Mouse (Mus musculus) MEL (cell line): ENCODE results near the gene Lgals7. TPM values are rescaled to one million over a fixed set of nuclear protein-coding genes. Genes with fewer than 3 reads are reported as not detected.

Source experiments
- DNase-seq: peaks from one replicate; pipeline ENCODE4 v3.0.0; 2011; ENCODE audit warnings: low read depth, low spot score
- H3K27ac ChIP-seq: 2 replicates; pipeline ENCODE4 v1.5.1; 2012; ENCODE audit warnings: low read depth, mild to moderate bottlenecking, control low read depth, low read length, moderate library complexity; ENCODE audit not compliant: control insufficient read depth
- H3K27me3 ChIP-seq, 2 experiments: fragments of 150-350 bp in 1 of 2; sonication (generic) in 1 of 2; 2 replicates each; pipeline ENCODE4 v1.6.1; 2012; ENCODE audit warnings: low read length in 2 of 2, mild to moderate bottlenecking in 2 of 2, improper control_type of control experiment in 1 of 2, moderate library complexity in 1 of 2; ENCODE audit not compliant: insufficient read depth in 2 of 2, control insufficient read depth in 1 of 2
- H3K36me3 ChIP-seq, 2 experiments: 2 replicates each; pipeline ENCODE4 v1.6.1; 2012 to 2014; ENCODE audit warnings: low read length in 2 of 2, improper control_type of control experiment in 1 of 2, inconsistent platforms in 1 of 2, mild to moderate bottlenecking in 1 of 2; ENCODE audit not compliant: insufficient read depth in 2 of 2, control insufficient read depth in 1 of 2
- H3K4me1 ChIP-seq, 2 experiments: fragments of 150-350 bp in 1 of 2; sonication (generic) in 1 of 2; 2 replicates each; pipeline ENCODE4 v1.6.1; 2012; ENCODE audit warnings: low read length in 2 of 2, improper control_type of control experiment in 1 of 2, mild to moderate bottlenecking in 1 of 2; ENCODE audit not compliant: insufficient read depth in 2 of 2, control insufficient read depth in 1 of 2
- H3K4me3 ChIP-seq, 2 experiments: fragments of 150-350 bp in 1 of 2; sonication (generic) in 1 of 2; 2 replicates each; pipeline ENCODE4 v1.5.1; 2012; ENCODE audit warnings: low read depth in 2 of 2, low read length in 2 of 2, mild to moderate bottlenecking in 2 of 2, moderate library complexity in 2 of 2, control low read depth in 1 of 2, improper control_type of control experiment in 1 of 2; ENCODE audit not compliant: control insufficient read depth in 1 of 2, insufficient read depth in 1 of 2
- H3K79me2 ChIP-seq: 2 replicates; pipeline ENCODE4 v1.6.1; 2012; ENCODE audit warnings: mild to moderate bottlenecking, low read length, moderate library complexity; ENCODE audit not compliant: control insufficient read depth, poor library complexity, insufficient read depth
- H3K9ac ChIP-seq: 2 replicates; pipeline ENCODE4 v1.6.1; 2012; ENCODE audit warnings: low read depth, mild to moderate bottlenecking, control low read depth, low read length, moderate library complexity; ENCODE audit not compliant: control insufficient read depth, poor library complexity, severe bottlenecking
- H3K9me3 ChIP-seq: fragments of 150-350 bp; sonication (generic); replicated peaks from 2 replicates; pipeline ENCODE4 v1.6.1; 2012; ENCODE audit warnings: mild to moderate bottlenecking, low read length, improper control_type of control experiment, moderate library complexity; ENCODE audit not compliant: insufficient read depth
- CHD2 ChIP-seq: IDR thresholded peaks from 2 replicates; pipeline ENCODE4 v1.6.1; 2011; ENCODE audit warnings: low read length, improper control_type of control experiment
- CTCF ChIP-seq, 3 experiments: IDR thresholded peaks in 2 of 3; conservative IDR thresholded peaks in 1 of 3; 2 replicates each; pipeline ENCODE4 v1.5.1; 2011 to 2012; ENCODE audit warnings: low read length in 3 of 3, low read depth in 2 of 3, mild to moderate bottlenecking in 2 of 3, improper control_type of control experiment in 1 of 3, inconsistent platforms in 1 of 3, mixed read lengths in 1 of 3, moderate library complexity in 1 of 3; ENCODE audit not compliant: control insufficient read depth in 1 of 3, insufficient read depth in 1 of 3, poor library complexity in 1 of 3, severe bottlenecking in 1 of 3
- EP300 ChIP-seq, 2 experiments: IDR thresholded peaks; 2 replicates each; pipeline ENCODE4 v1.6.1; 2011; ENCODE audit warnings: improper control_type of control experiment in 2 of 2, low read length in 2 of 2, low read depth in 1 of 2, mild to moderate bottlenecking in 1 of 2
- ETS1 ChIP-seq: IDR thresholded peaks from 2 replicates; pipeline ENCODE4 v1.6.1; 2012; ENCODE audit warnings: low read depth, mild to moderate bottlenecking, inconsistent platforms, low read length, improper control_type of control experiment, moderate library complexity
- GABPA ChIP-seq: IDR thresholded peaks from 2 replicates; pipeline ENCODE4 v1.6.1; 2012; ENCODE audit warnings: low read depth, mild to moderate bottlenecking, inconsistent platforms, low read length, improper control_type of control experiment, moderate library complexity
- GATA1 ChIP-seq: IDR thresholded peaks from 2 replicates; pipeline ENCODE4 v1.6.1; 2011; ENCODE audit warnings: low read depth, low read length, improper control_type of control experiment
- HCFC1 ChIP-seq: IDR thresholded peaks from 2 replicates; pipeline ENCODE4 v1.6.1; 2012; ENCODE audit warnings: low read depth, mild to moderate bottlenecking, inconsistent platforms, low read length, improper control_type of control experiment, moderate library complexity
- MAFK ChIP-seq: IDR thresholded peaks from 2 replicates; pipeline ENCODE4 v1.6.1; 2011; ENCODE audit warnings: low read depth, mild to moderate bottlenecking, low read length, improper control_type of control experiment, borderline replicate concordance
- MAX ChIP-seq: IDR thresholded peaks from 2 replicates; pipeline ENCODE4 v1.6.1; 2011; ENCODE audit warnings: low read length, improper control_type of control experiment
- MAZ ChIP-seq: IDR thresholded peaks from 2 replicates; pipeline ENCODE4 v1.6.1; 2012; ENCODE audit warnings: low read depth, mild to moderate bottlenecking, inconsistent platforms, low read length, improper control_type of control experiment
- MXI1 ChIP-seq: IDR thresholded peaks from 2 replicates; pipeline ENCODE4 v1.6.1; 2011; ENCODE audit warnings: mild to moderate bottlenecking, low read depth, low read length, improper control_type of control experiment
- MYB ChIP-seq: IDR thresholded peaks from 2 replicates; pipeline ENCODE4 v1.6.1; 2011; ENCODE audit warnings: mild to moderate bottlenecking, low read depth, low read length, improper control_type of control experiment
- MYC ChIP-seq: IDR thresholded peaks from 2 replicates; pipeline ENCODE4 v1.6.1; 2011; ENCODE audit warnings: low read depth, mild to moderate bottlenecking, low read length, improper control_type of control experiment, moderate library complexity
- NELFE ChIP-seq: IDR thresholded peaks from 2 replicates; pipeline ENCODE4 v1.6.1; 2011; ENCODE audit warnings: low read depth, low read length, improper control_type of control experiment
- POLR2A ChIP-seq, 2 experiments: IDR thresholded peaks; 2 replicates each; pipeline ENCODE4 v1.6.1; 2011 to 2012; ENCODE audit warnings: low read length in 2 of 2, mild to moderate bottlenecking in 2 of 2, control low read depth in 1 of 2, improper control_type of control experiment in 1 of 2, low read depth in 1 of 2, moderate library complexity in 1 of 2; ENCODE audit not compliant: control insufficient read depth in 1 of 2, insufficient read depth in 1 of 2, poor library complexity in 1 of 2
- POLR2AphosphoS2 ChIP-seq: IDR thresholded peaks from 2 replicates; pipeline ENCODE4 v1.6.1; 2011; ENCODE audit warnings: low read length, improper control_type of control experiment
- RCOR1 ChIP-seq: IDR thresholded peaks from 2 replicates; pipeline ENCODE4 v1.6.1; 2012; ENCODE audit warnings: low read depth, mild to moderate bottlenecking, inconsistent platforms, low read length, improper control_type of control experiment
- SIN3A ChIP-seq: IDR thresholded peaks from 2 replicates; pipeline ENCODE4 v1.6.1; 2012; ENCODE audit warnings: low read length, improper control_type of control experiment, inconsistent platforms
- SMC3 ChIP-seq: IDR thresholded peaks from 2 replicates; pipeline ENCODE4 v1.6.1; 2011; ENCODE audit warnings: low read depth, low read length, improper control_type of control experiment
- TAL1 ChIP-seq: IDR thresholded peaks from 2 replicates; pipeline ENCODE4 v1.6.1; 2012; ENCODE audit warnings: mild to moderate bottlenecking, inconsistent platforms, low read length, moderate library complexity, mixed read lengths
- TBP ChIP-seq: IDR thresholded peaks from 2 replicates; pipeline ENCODE4 v1.8.0; 2011; ENCODE audit warnings: low read depth, low read length, improper control_type of control experiment
- TCF12 ChIP-seq: IDR thresholded peaks from 2 replicates; pipeline ENCODE4 v1.6.1; 2014; ENCODE audit warnings: low read depth, mild to moderate bottlenecking, inconsistent platforms, low read length, improper control_type of control experiment, moderate library complexity
- ZMIZ1 ChIP-seq: IDR thresholded peaks from 2 replicates; pipeline ENCODE4 v1.6.1; 2012; ENCODE audit warnings: low read depth, mild to moderate bottlenecking, inconsistent platforms, low read length, improper control_type of control experiment, moderate library complexity
- ZNF384 ChIP-seq: IDR thresholded peaks from 2 replicates; pipeline ENCODE4 v1.6.1; 2012; ENCODE audit warnings: low read depth, mild to moderate bottlenecking, inconsistent platforms, low read length, improper control_type of control experiment
- polyA plus RNA-seq, 2 experiments: library from polyadenylated mRNA; stranded (reverse) in 1 of 2; unstranded in 1 of 2; fragments of >175 nt in 1 of 2; fragments of >200 nt in 1 of 2; gene quantifications; 2 replicates each; pipeline versions ENCODE4 v1.2.1 to v1.2.4; 2012; ENCODE audit warnings: low replicate concordance in 2 of 2, low read depth in 1 of 2; ENCODE audit not compliant: insufficient read length in 2 of 2, insufficient read depth in 1 of 2, missing spikeins in 1 of 2
- total RNA-seq: library from RNA; depleted of rRNA; stranded (reverse); fragments of 300-350 nt; gene quantifications from 2 replicates; pipeline ENCODE4 v1.2.3, GENCODE M21; 2012

Gene Lgals7
- total and polyA plus RNA-seq, 3 experiments, result 27.7 to 138 TPM; not detected in 1

GRCm38 (mm10) chr7:28864288-28864750 lies 666 bp downstream of the Lgals7 start:
- H3K36me3 ChIP-seq, result peaks cover 0 to 21% of the 10 kb centered on the region in 2 experiments; a peak in 2 of 4 replicates
- peak; percentile 68; the same call in 1 of the 2 replicates for TF ChIP-seq MXI1
- TF ChIP-seq ZMIZ1, result 0 out of 2 replicates have a peak, but pooled peaks have one; percentile 11
- peak; percentile 44 for TF ChIP-seq MAX
- TF ChIP-seq NELFE, result peak; percentile 50
- TF ChIP-seq ZNF384, result no peak
- TF ChIP-seq SIN3A, result peak; percentile 86
- TF ChIP-seq MAZ, result no peak; the same call in 1 of the 2 replicates
- TF ChIP-seq GATA1, result peak; percentile 72
- peak; percentile 74; the same call in 1 of the 2 replicates for TF ChIP-seq MYC
- TF ChIP-seq TBP, result peak; percentile 70
- TF ChIP-seq CHD2, result 0 out of 2 replicates have a peak, but pooled peaks have one; percentile 46
- peak in 1 of 2 experiments; percentile 59; a peak in 1 of 4 replicates for TF ChIP-seq POLR2A (IDR thresholded peaks at IDR 0.05; ENCODE audit: control insufficient read depth in 1 of 2, insufficient read depth in 1 of 2, low read depth in 1 of 2, low read length in 2 of 2, poor library complexity in 1 of 2)
- TF ChIP-seq HCFC1, result 0 out of 2 replicates have a peak, but pooled peaks have one; percentile 55
- no peak for TF ChIP-seq MAFK
- TF ChIP-seq TAL1, result no peak
- peak; percentile 59 for TF ChIP-seq TCF12
- peak; percentile 92 for TF ChIP-seq ETS1
- no peak for TF ChIP-seq CTCF (IDR thresholded peaks at IDR 0.05 in 2 of 3, conservative IDR thresholded peaks at IDR 0.05 in 1 of 3; ENCODE audit: control insufficient read depth in 1 of 3, insufficient read depth in 1 of 3, low read depth in 2 of 3, low read length in 3 of 3, poor library complexity in 1 of 3, severe bottlenecking in 1 of 3)
- 0 out of 2 replicates have a peak, but pooled peaks have one; percentile 13 for TF ChIP-seq POLR2AphosphoS2
- TF ChIP-seq MYB, result no peak
- peak; percentile 33 to 68; a peak in 3 of 4 replicates for TF ChIP-seq EP300 (IDR thresholded peaks at IDR 0.05; ENCODE audit: low read depth in 1 of 2, low read length in 2 of 2)
- TF ChIP-seq SMC3, result no peak
- TF ChIP-seq GABPA, result no peak
- TF ChIP-seq RCOR1, result peak; percentile 65; the same call in 1 of the 2 replicates
- TF ChIP-seq, all 39 proteins: peak for 16
- H3K27ac ChIP-seq, result peak overlapping the region; percentile 82
- peak; percentile 89 for DNase-seq
- H3K9me3 ChIP-seq, result no peaks in the 10 kb centered on the region
- peak overlapping the region; percentile 49 to 80 for H3K4me3 ChIP-seq
- no peaks in the 10 kb centered on the region; the same call in 1 of the 2 replicates for H3K79me2 ChIP-seq
- H3K4me1 ChIP-seq, result peaks cover 7 to 32% of the 10 kb centered on the region in 2 experiments
- peak overlapping the region; percentile 69 for H3K9ac ChIP-seq
- H3K27me3 ChIP-seq, result no peaks in the 10 kb centered on the region
